Mouse (Mus musculus) C2C12 (cell line): ENCODE measurements around the gene Slc26a5.

Source experiments
- CEBPB ChIP-seq: IDR thresholded peaks from one replicate; pipeline ENCODE4 v1.6.1; 2011; ENCODE audit warnings: low read depth, mild to moderate bottlenecking, control low read depth, moderate library complexity
- CTCF ChIP-seq: IDR thresholded peaks from one replicate; pipeline ENCODE4 v1.5.1; 2011; ENCODE audit not compliant: control insufficient read depth, insufficient read depth, insufficient read length
- MYOD1 ChIP-seq: IDR thresholded peaks from one replicate; pipeline ENCODE4 v1.6.1; 2011; ENCODE audit warnings: low read depth; ENCODE audit not compliant: control insufficient read depth, insufficient read length
- USF1 ChIP-seq: IDR thresholded peaks from one replicate; pipeline ENCODE4 v1.6.1; 2011; ENCODE audit warnings: low read depth, mild to moderate bottlenecking, control low read depth, moderate library complexity

DNA sequence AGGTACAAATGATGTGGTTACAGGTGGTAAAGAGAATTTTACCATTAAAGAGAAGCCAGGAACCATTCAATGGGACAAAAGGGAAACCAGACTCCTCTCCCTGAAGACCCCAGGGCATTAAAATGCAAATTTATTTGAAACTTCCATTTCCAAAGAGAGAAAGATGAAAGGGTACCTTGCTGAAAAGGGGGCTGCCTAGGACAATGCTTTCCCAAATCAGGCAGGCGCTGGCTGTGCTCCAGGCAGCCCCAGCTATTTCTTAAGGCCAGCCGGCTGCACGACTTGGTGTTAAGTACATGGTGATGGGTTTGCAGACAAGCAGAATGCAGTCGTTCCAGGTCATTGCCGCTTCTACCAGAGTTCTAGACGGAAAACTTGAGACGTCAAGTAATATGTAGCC, 39.0 kb downstream of the Slc26a5 start:
- TF ChIP-seq CEBPB: no peak
- TF ChIP-seq CTCF: no peak
- no peak for TF ChIP-seq MYOD1
- TF ChIP-seq USF1: no peak
